Mouse (Mus musculus) liver, adult (tissue): ENCODE data around the gene Large1.
A peak's percentile ranks its signal among the peaks of the same experiment; 100 is the strongest.

Source experiments
- GATA4 ChIP-seq: IDR thresholded peaks from 2 replicates; pipeline ENCODE4 v1.6.1; 2014; ENCODE audit warnings: mild to moderate bottlenecking, low read length; ENCODE audit not compliant: insufficient replicate concordance

The Large1 gene

DNA sequence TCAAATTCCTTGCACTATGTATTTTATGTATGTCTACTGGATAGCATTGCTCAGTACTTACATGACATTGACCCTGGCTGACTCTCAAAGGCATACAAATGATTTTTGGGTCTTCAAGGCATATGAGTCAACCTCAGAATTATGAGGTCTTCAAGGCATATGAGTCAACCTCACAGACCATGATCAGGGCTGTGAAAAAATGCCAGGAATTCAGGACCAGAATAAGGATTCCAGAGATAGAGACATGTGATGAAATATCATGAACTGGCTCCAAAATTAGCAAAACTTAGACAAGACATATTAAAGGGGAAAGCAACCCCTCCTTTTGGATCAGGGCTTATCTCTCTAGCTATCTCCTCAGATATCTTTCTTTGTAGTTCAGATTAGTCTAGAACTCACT, 43.3 kb downstream of the Large1 start:
- no peak for TF ChIP-seq GATA4

DNA sequence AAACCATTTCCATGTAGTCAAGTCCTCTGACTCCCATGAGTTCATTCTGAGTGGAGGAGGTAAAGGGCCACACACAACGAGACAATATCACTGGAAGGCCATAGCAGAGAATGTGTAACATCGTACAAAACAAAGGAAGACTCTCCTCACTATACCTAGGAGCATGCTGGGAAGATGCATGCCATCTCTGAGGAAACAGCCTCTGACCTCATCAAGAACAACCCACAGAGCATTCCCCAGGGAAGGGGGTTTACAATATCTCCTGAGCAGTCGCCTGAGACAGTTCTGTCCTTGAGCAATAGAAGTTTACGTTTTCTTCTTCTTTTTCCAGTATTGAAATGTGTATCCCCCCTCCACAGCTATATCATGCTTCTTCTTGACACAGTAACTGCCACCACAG, 49.4 kb downstream of the Large1 start:
- no peak for TF ChIP-seq GATA4

DNA sequence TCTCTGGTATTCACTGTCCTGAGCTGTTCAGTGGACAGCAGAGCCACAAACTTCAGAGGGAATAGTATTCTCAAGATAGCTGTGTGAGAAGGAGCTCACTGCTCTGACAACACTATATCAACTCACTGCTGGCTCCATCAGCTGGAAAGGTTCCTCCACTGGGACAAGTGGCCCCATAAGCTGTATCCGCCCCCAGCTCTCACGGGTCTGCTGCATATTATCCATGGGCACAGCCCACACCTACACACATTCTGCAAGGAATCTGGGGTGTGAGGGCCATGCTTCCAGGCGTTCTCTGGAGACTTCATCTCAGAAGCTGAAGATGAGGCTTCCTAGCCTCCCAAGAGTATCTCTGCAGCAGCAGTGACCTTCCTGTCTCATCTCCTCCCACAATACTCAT, 50.4 kb downstream of the Large1 start:
- TF ChIP-seq GATA4: no peak

DNA sequence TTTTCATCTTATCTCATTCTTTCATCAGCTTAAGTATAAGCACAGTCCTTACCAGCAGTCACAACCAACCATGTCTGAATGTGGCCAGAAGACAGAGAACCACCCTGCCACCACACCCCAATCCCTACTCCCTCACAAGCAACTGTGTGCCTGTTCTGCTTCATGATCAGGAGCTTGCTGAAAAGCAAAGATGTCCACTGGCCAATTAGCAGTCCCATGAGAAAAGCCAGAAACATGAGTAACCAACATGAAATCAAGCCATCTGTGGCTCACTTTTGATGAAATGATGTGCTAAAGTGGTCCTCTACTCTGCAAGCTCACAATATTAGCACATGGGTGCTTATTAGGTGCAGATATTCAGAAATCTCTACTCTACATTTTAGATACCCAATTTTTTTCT, 57.8 kb downstream of the Large1 start:
- no peak for TF ChIP-seq GATA4

DNA sequence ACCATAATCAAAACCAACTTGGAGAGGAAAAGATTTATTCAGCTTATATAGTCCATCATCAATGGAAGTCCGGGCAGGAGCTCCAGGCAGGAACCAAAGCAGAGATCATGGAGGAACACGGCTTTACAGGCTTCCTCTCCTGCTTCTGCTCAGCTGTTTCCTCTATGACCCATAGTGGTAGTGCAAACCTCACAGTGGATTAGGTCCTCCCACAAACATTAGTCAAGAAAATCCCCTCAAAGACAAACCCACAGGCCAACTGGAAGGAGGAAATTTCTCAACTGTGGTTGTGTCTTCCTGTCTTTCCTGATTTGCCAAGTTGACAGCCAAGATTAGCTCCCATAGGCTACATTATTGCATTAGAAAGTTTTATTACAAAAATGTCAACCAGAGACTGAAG, 59.7 kb downstream of the Large1 start:
- TF ChIP-seq GATA4: no peak

DNA sequence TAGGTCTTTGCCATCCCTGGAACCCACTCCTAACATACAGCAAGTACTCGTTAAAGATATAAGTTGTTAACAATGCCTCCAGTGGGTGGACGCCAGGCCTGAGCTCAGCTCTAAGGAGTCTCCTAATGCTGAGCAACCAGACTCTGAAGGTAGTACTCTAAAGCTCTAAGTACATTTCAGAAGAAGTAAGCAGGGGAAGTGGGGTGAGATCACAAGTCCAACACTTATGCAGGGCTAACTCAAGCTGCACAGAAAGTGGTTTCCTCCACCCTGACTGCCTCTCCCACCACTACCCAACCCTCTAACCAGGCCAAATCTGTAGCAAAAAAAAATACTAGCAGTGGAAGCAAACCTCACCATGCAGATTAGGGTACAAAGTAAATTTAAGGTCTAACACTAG, 61.7 kb downstream of the Large1 start:
- TF ChIP-seq GATA4: no peak

DNA sequence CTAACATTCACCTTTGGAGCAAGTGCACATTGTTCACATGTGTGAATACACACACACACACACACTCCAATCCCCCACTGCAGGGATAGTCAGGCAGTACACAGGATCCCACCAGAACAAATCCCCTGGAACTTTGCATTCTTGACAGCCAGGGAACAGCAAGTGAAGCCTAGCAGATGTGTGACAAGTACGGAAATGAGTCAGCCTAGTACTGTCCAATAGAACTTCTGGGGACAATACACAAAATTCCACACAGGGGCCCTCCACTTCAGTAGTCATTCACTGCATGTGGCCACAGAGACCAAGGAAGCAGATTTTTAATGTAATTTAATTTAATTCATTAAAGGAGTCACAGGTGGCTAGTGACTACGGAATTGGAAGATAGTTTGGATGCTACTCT, 62.7 kb downstream of the Large1 start:
- TF ChIP-seq GATA4: no peak

DNA sequence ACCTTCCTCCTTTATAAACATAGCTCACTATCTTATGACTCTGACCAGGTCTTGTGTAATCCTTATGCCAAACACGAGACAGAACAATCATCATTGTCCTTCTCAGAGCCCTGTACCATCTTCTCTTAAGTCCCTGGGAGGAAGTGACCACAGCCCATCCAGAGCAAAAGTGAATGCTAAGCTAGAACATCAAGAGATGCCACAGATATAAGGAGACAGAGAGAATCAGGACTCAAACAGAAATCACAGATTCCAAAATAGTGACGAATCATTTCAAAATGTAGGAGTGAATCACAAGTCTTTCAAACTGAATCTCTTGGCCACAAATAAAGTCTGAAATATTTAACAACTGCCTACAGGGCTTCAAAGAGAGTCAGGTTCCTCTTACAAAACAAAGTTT, 63.5 kb downstream of the Large1 start:
- no peak for TF ChIP-seq GATA4

DNA sequence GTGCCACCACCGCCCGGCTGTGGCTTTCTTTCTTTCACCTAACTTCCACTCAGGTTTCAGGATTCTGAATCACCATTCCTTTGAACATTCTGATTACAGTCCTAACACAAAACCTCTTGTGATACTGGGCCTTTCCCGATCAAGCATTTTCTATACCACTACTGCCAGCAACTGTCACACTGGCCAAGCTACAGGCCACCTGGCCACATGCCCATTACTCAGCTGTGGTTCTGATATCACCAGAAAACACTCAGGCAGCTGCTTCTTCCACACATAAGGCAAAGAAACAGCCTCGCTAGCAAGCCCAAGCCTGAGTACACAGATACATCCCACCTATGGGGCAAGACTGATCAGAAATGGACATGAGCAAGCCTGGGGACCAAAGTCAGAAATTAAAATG, 71.3 kb downstream of the Large1 start:
- no peak for TF ChIP-seq GATA4

DNA sequence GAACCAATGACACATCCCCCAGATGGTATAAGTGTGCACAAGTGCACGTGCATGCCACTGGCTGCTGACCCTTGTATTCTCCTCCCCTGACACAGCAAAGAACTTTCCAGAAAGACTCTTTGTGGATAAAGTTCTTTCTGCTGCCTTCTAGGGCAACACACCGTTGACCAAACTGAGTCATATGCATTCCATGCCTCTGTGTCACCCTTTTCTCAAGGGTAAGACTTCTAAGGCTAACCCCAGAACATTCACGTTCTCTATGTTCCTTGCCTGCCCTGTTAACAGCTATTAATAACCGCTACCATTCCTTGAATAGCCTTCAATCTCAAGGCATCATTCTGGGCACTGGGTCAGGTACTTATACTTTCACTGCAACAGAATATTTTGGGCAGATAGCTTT, 77.3 kb downstream of the Large1 start:
- no peak for TF ChIP-seq GATA4

DNA sequence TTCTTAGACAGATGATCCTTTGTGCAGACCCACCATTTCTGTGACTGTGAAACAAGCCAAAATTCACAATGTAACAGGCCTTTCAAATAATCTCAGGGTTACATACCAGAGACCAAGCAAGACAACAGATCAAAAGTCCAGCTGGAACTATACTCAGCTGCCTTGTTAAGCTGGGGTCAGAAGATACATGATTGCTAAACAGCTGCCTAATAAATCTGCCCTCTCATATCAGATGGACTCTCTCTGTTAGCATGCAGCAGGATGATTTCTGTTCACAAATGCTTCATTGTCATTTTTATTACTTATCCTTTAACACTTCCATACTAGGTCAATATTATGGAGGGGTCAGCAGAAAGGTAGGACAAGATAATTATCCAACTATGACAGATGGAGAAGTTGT, 80.2 kb downstream of the Large1 start:
- TF ChIP-seq GATA4: peak; percentile 59; the same call in 1 of the 2 replicates

DNA sequence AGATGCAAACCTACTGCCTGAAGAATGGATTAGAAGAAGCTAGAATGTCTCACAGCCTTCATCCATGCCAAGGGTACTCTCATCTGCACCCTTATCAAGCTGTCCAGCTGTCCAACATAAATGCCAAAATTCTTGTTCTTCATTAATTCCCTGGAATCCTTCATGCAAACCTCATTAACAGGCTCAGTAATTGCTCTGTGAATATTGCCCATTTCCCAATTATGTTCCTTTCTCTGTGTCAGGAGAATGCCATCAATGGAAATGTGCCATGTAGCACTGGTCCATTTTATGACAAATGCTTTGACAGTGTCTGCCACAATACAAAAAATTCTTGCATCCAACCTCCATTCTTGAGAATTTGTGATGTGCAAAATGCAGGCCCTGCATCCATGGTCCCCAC, 82.3 kb downstream of the Large1 start:
- TF ChIP-seq GATA4: no peak

DNA sequence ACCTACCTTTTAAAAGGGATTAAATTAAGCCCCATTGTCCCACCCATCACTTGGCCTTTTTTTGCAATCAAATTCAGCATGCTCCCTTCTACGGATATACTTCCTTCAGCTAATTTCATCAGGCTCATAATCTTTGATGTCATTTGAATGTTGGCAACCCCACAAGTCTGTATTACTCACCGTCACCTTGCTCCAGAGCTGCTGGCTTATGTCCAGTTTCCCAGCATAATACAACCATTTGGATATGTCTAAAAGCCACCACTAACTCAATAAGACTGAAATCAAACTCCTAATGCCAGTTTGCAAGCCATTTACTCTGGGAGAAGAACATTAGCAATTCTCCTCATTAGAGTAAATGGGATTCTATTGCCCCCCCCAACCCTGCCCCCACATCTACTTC, 95.4 kb downstream of the Large1 start:
- TF ChIP-seq GATA4: no peak

DNA sequence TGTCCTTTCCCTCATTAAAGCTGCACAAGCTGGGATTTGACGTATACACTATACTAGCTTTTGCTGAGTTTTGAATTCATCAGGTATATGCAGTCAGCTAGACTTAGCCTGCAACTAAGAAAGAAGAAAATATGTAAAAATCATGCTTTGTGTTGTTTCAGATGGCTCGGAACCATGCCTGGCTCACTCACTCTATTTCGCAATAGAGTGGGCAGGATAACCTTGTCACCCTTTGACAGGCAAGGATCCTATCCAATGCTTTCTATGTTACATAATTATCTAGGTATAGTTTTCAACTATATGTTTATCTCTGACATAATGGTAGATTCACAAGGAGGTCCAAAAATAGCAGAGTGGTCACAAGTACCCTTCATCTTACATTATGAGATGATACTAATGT, 109.2 kb downstream of the Large1 start:
- no peak for TF ChIP-seq GATA4

DNA sequence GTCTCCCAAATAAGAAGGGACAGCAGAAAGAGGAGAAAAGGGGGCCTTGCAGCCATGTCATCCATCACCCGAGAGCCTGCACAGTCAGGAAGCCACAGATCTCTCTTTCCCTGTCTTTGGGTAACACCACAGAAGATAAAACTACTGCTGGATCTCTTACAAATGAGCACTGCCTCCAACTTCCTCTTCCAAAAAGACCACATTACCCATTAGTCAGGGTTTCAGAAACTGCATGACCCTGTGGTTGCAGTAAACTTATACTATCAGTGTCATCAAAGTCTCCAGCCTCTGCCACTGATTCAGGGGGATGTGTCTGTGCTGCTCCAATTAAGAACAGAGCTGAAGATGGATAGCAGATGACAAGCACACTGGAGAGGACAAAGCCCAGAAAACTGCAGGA, 111.3 kb downstream of the Large1 start:
- no peak for TF ChIP-seq GATA4

DNA sequence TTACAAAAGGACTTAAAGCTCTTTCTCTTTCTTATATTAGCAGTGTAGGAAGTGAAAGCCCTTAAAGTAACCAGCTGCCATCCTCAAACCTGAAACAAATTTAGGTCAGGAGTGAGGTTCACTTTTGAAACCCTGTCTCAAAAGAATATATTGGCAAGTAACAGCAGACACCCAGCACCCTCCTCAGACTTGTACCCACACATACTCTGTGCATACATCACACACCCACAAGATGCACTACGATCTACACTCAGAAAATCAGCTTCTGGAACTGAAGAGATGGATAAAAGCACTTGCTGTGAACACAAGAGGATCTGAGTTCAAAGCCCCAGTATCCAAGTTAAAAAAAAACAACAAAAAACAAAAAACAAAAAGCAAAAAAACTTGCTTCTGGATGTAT, 119.1 kb downstream of the Large1 start:
- no peak for TF ChIP-seq GATA4

DNA sequence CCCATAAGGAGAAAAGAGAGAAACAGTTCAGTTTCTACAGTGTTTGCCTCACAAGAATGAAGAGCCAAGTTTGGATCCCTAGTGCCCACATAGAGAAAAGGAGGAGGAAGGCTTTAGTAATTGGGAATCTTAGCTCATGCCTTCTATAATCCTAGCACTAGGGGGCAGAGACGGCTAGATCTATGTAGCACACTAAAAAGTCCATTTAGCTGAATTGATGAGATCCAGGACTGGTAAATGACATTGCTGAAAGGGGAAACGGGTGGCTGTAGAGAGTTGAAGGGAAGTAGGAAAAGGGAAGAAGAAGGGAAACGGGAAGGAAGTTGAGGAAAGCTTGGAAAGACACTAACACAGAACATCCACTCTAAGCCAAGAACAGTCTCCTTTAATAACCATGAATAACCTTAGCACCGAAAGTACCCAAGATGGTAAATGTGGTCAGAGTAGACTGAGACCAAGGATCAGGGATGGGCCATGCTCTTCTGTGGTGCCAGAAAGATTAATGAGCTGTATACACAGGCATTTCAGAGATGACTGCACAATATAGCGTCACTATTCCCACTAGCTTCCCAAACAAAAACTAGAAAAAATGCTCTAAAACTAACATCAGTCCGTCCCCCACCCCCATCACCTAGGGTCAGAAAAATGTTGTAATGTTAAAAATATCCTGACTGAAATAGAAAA, 119.8 kb downstream of the Large1 start:
- TF ChIP-seq GATA4: no peak
